Mouse (Mus musculus) CD4-positive, CD25-positive, alpha-beta regulatory T cell, adult 4 months (primary cell): ENCODE data around the gene Pafah2. TPM values are rescaled to one million over a fixed set of nuclear protein-coding genes. Genes with fewer than 3 reads are reported as not detected.
"Not testable (repeated sequence)": the region's sequence is repeated elsewhere in the genome, so short reads cannot be mapped to it uniquely, and the experiment has no call there.

Experiments used
- ATAC-seq: one replicate; pipeline ENCODE4 v1.8.0; 2017
- polyA plus RNA-seq, 2 experiments: library from polyadenylated mRNA; unstranded; fragments of 100-300 nt; shearing (Covaris generic); gene quantifications; one replicate each; pipeline ENCODE4 v1.2.1; 2017

Pafah2 gene
- polyA plus RNA-seq, 2 experiments from 2014 or later, result 0.30 to 2.4 TPM

- no peak for ATAC-seq
These were observed 22.8 kb upstream of the Pafah2 start for GRCm38 (mm10) chr4:134373295-134373694.

- ATAC-seq, result no peak
These were observed 21.8 kb upstream of the Pafah2 start for GRCm38 (mm10) chr4:134374306-134374705.

- no peak for ATAC-seq
These were observed 18.0 kb upstream of the Pafah2 start for GRCm38 (mm10) chr4:134378089-134378615.

- no peak for ATAC-seq
These were observed 16.6 kb upstream of the Pafah2 start for GRCm38 (mm10) chr4:134379510-134379909.

- not testable (repeated sequence) for ATAC-seq
These were observed 12.4 kb upstream of the Pafah2 start, which contains the start of gene Extl1 for GRCm38 (mm10) chr4:134383750-134384149. TSS of gene Extl1 (minus strand) at chr4:134383850.

- ATAC-seq, result no peak
These were observed 8.9 kb upstream of the Pafah2 start for GRCm38 (mm10) chr4:134387268-134387667.

GRCm38 (mm10) chr4:134388397-134388796, 7.7 kb upstream of the Pafah2 start:
- ATAC-seq, result peak; percentile 51

GRCm38 (mm10) chr4:134391636-134392035, 4.5 kb upstream of the Pafah2 start:
- ATAC-seq, result no peak

GRCm38 (mm10) chr4:134392595-134392994, 3.5 kb upstream of the Pafah2 start:
- ATAC-seq, result no peak

GRCm38 (mm10) chr4:134393026-134393425, 3.1 kb upstream of the Pafah2 start:
- no peak for ATAC-seq

- ATAC-seq, result no peak
These were observed 978 bp upstream of the Pafah2 start for GRCm38 (mm10) chr4:134395142-134395541.

GRCm38 (mm10) chr4:134397121-134397520, 1.0 kb downstream of the Pafah2 start:
- ATAC-seq, result no peak

- no peak for ATAC-seq
These were observed 1.6 kb downstream of the Pafah2 start for GRCm38 (mm10) chr4:134397732-134398131.

GRCm38 (mm10) chr4:134400206-134400605, 4.1 kb downstream of the Pafah2 start:
- no peak for ATAC-seq

GRCm38 (mm10) chr4:134401181-134401661, 5.1 kb downstream of the Pafah2 start:
- ATAC-seq, result peak; percentile 27

- ATAC-seq, result no peak
These were observed 5.9 kb downstream of the Pafah2 start for GRCm38 (mm10) chr4:134401856-134402570.

- ATAC-seq, result peak; percentile 32
These were observed 6.6 kb downstream of the Pafah2 start for GRCm38 (mm10) chr4:134402571-134403262.

- ATAC-seq, result no peak
These were observed 7.6 kb downstream of the Pafah2 start for GRCm38 (mm10) chr4:134403721-134404120.

- no peak for ATAC-seq
These were observed 13.2 kb downstream of the Pafah2 start for GRCm38 (mm10) chr4:134409286-134409685.

GRCm38 (mm10) chr4:134416177-134416576, 20.1 kb downstream of the Pafah2 start:
- no peak for ATAC-seq

GRCm38 (mm10) chr4:134416602-134417001, 20.5 kb downstream of the Pafah2 start:
- no peak for ATAC-seq

GRCm38 (mm10) chr4:134417111-134417510, 21.0 kb downstream of the Pafah2 start:
- no peak for ATAC-seq

GRCm38 (mm10) chr4:134421971-134422370, 25.9 kb downstream of the Pafah2 start:
- ATAC-seq, result no peak

- ATAC-seq, result no peak
These were observed 27.8 kb downstream of the Pafah2 start for GRCm38 (mm10) chr4:134423949-134424348.
